Mouse (Mus musculus) embryo, embryonic 10 days (tissue): ENCODE measurements around the gene Ewsr1.
A peak's percentile ranks its signal among the peaks of the same experiment; 100 is the strongest.
"Not testable (repeated sequence)": the region's sequence is repeated elsewhere in the genome, so short reads cannot be mapped to it uniquely, and the experiment has no call there.

Experiments used
- DNase-seq: peaks from one replicate; pipeline ENCODE4 v3.0.0-alpha.2; 2015; ENCODE audit warnings: low spot score

Gene Ewsr1

DNA sequence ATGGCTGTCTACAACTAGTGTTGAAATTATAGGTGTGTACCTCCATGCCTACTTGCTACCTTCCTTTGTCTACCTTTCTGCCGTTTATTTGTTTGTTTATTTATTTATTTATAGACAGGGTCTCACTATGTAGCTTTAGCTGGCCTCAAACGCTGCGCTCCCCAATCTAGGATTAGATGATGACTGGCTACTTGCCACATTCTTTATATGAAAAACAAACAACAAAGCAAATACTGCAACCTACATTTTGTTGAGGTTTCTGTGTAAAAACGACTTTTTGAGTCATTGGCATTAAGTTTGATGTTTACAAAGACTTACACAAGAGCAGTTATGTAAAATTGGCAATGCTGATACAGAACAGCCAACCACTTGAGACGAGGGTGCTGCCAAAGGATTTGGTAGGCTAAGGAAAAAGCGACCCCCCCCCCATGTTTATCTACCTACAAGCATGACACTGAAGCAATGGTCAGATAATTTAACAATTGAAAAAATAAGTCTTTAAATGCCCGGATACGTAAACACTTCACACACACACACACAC, 2.5 kb downstream of the Ewsr1 start:
- DNase-seq = no peak

GRCm38 (mm10) chr11:5095877-5096276, 3.2 kb downstream of the Ewsr1 start:
- DNase-seq = no peak

GRCm38 (mm10) chr11:5091706-5092105, 7.4 kb downstream of the Ewsr1 start:
- DNase-seq = peak; percentile 42

GRCm38 (mm10) chr11:5089147-5089546, 9.9 kb downstream of the Ewsr1 start:
- no peak for DNase-seq

DNA sequence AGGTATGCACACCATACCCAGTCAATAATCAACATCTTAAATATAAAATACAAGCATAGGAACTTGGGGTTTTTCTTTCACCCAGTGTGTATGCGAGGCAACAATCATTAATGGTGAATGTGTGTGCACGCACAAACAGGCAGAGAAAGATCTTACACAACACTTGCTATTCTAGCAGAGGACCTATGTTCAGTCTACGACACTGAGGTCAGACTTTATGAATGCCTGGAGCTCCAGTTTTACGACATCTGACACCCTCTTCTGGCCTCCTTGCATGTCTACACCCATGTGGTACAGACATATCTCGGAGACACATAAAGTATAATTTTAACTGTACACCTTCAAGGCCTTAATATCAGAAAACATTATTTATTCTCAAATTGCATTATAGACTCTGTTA, 22.2 kb downstream of the Ewsr1 start:
- not testable (repeated sequence) for DNase-seq

GRCm38 (mm10) chr11:5075760-5076159, 23.3 kb downstream of the Ewsr1 start:
- no peak for DNase-seq

DNA sequence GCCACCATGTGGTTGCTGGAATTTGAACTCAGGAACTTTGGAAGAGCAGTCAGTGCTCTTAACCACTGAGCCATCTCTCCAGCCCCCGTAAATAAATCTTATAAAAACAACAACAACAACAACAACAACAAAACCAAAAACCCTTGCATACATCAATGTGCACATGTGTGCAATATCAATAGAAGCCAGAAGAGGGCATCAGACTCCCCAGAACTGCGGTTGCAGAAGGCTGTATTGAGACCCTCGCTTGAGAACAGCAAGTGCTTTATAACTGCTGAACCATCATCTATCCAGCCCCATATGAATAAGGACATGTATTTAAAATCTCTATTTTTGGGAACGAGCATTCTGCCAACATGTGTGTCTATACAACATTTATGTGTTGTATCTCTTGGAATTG, 24.2 kb downstream of the Ewsr1 start:
- DNase-seq = peak; percentile 57

GRCm38 (mm10) chr11:5068126-5068971, 30.7 kb downstream of the Ewsr1 start:
- DNase-seq = no peak

DNA sequence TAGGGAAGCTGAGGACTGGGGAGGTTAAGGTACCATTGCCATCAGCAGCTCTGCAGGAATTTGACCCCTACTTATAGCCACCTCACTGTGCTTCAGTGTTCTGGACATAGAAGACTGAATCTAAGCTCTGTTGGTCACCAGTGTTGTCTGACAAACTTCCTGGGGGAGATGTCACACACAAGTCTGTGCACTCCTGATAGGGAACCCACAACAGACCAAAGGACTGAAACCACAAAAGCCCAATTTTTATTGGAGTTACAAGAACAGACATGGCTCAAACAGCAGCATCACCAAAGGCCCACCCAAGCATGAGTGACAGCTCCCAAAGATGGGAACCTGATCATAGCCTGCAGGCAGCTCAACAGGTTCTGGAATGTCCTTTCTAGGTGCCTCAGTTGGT, 32.0 kb downstream of the Ewsr1 start:
- DNase-seq = no peak

DNA sequence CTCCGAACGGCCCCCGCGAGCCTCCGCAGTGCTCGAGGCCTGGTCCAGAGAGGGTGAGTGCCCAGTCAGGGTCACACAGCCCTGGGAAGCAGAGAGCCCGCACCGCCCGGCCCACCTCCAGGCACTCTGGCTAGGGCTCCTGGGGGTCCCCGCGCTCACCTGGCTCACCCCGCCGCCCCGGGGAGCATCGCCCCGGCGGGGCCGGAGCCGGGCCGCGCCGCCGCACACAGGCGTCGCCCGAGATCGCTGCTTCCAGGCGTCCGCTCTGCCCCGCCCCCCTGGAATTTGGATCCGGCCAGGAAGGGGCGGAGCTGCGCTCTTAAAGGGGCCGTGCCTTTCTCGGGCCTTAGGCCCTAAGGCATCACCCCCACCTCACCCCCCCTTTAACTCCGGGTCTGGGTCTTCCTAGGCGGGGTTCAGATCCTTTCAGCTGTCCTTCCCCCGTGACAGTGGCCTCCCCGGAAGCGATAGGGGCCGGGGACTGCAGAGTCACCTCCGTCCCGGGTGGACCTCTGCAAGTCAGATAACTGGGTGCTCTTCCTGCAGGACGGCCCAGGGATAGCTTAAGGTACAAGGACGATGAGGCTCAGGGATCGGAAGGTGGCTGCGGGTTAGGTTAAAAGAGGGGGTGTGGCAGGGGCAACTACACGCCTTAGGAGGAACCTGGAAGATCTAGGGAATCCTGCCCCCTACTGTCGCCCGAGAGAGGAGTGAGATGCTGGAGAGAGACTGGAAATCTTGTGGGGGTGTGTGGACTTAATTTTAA, 33.8 kb downstream of the Ewsr1 start, which contains the start of gene Gas2l1:
TSS of gene Gas2l1 (minus strand) at position 272 of the 766 bp plus-strand sequence.
- peak; percentile 87 for DNase-seq

GRCm38 (mm10) chr11:5064282-5065055, 34.6 kb downstream of the Ewsr1 start:
- no peak for DNase-seq

GRCm38 (mm10) chr11:5063561-5064281, 35.3 kb downstream of the Ewsr1 start:
- no peak for DNase-seq

DNA sequence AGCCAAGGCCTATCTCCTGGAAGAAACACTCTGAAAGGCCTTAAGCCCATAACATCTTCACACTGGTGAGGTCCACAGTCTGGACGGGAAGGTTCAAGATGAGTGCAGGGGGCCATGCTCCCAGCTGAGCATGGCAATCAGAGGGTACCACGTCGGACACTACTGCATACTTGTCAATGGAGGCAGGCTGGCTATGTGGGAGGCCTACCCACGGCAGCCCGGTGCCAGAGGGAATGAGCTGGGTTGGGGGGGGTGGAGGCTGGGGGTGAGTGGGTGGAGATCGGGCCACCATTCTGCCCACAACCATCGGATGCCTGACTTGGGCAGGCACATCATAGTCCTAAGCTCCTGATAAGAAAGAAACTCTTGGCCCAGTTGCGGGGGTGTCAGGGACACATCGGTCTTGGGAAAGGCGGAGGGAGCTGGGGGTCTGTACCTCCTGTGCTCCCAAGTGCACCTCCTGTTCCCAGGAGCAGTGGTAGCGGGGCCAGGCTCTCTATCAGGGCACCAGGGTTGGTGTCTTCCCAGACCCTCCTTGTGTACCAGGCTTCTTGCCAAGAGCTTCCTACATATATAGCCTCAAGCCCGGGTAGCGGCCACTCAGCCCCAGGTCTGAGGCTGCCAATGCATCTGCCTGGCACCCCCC, 36.1 kb downstream of the Ewsr1 start:
- DNase-seq = no peak

GRCm38 (mm10) chr11:5062326-5062725, 36.7 kb downstream of the Ewsr1 start:
- no peak for DNase-seq

- peak; percentile 83 for DNase-seq
Observed at GRCm38 (mm10) chr11:5061413-5062139, 37.5 kb downstream of the Ewsr1 start.

GRCm38 (mm10) chr11:5060756-5061412, 38.2 kb downstream of the Ewsr1 start:
- DNase-seq = no peak

DNA sequence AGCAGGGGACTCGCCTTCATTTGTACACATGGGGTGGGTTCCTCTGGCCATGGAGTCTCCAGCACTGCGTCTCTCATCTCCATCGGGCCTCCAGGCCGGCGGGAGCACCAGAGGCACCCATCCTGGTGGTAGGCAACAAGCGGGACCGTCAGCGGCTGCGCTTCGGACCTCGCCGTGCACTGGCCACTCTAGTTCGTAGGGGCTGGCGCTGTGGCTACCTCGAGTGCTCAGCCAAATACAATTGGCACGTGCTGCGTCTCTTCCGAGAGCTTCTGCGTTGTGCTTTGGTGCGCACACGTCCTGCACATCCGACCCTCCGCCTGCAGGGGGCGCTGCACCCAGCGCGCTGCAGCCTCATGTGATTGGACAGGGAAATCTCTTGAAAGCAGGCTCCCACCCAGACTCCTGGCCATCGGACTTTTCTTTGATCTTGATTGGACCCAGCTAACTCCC, 39.3 kb downstream of the Ewsr1 start:
- DNase-seq = peak; percentile 76

DNA sequence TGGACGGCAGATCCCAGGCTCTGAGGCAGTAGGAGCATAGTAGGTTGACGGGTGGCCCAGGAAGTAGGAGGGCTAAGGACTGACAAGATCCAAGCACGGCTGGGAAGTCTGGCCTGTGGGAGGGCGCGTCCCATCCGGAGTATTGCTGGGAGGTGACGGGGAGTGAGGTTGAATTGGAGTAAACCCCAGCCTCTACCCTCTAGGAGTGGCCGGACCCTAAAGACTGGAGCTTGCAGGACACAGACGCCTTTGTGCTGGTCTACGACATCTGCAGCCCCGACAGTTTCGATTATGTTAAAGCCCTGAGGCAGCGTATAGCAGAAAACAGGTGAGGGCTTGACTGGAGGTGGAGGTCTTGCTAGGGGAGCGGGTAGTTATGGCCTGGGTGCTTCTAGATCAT, 39.8 kb downstream of the Ewsr1 start:
- no peak for DNase-seq

GRCm38 (mm10) chr11:5058783-5059182, 40.3 kb downstream of the Ewsr1 start:
- DNase-seq = no peak
